Mouse (Mus musculus) forebrain, embryonic 10.5 days (tissue): Measurements from ENCODE around the gene Bud13. TPM values are rescaled to one million over a fixed set of nuclear protein-coding genes. Genes with fewer than 3 reads are reported as not detected.
"Not testable (repeated sequence)": the region's sequence is repeated elsewhere in the genome, so short reads cannot be mapped to it uniquely, and the experiment has no call there.

Experiments
- DNase-seq: peaks from one replicate; pipeline ENCODE4 v3.0.0-alpha.2; 2017; ENCODE audit warnings: low spot score; ENCODE audit errors: extremely low spot score
- H3K27ac ChIP-seq: fragments of 300-500 bp; sonication (generic); 2 replicates; pipeline ENCODE4 v1.5.1; 2016; ENCODE audit warnings: mild to moderate bottlenecking
- H3K27me3 ChIP-seq: fragments of 300-500 bp; sonication (generic); 2 replicates; pipeline ENCODE4 v1.6.1; 2016; ENCODE audit warnings: mild to moderate bottlenecking; ENCODE audit not compliant: poor library complexity, severe bottlenecking
- H3K36me3 ChIP-seq: fragments of 300-500 bp; sonication (generic); replicated peaks from 2 replicates; pipeline ENCODE4 v1.6.1; 2016; ENCODE audit warnings: mild to moderate bottlenecking, moderate library complexity
- H3K4me1 ChIP-seq: fragments of 300-500 bp; sonication (generic); 2 replicates; pipeline ENCODE4 v1.6.1; 2016
- H3K4me3 ChIP-seq: fragments of 300-500 bp; sonication (generic); 2 replicates; pipeline ENCODE4 v1.5.1; 2016; ENCODE audit warnings: mild to moderate bottlenecking, moderate library complexity
- H3K9me3 ChIP-seq: fragments of 300-500 bp; sonication (generic); 2 replicates; pipeline ENCODE4 v1.6.1; 2016; ENCODE audit warnings: mild to moderate bottlenecking, moderate library complexity
- WGBS: fragments of 180-500 bp; shearing (Covaris S2); methylation state at CpG from one replicate; pipeline ENCODE4 v1.1.7; 2016; 5-methylcytosine and 5-hydroxymethylcytosine counted together
- polyA plus RNA-seq: library from polyadenylated mRNA; unstranded; fragments of >200 nt; fragmentation: Nextera tagmentation; extraction: Ambion mirVana; gene quantifications from 2 replicates; pipeline ENCODE4 v1.2.1, GENCODE M21; 2016

Gene Bud13
- polyA plus RNA-seq, 1 experiment from 2014 or later, result 32.3 TPM

DNA sequence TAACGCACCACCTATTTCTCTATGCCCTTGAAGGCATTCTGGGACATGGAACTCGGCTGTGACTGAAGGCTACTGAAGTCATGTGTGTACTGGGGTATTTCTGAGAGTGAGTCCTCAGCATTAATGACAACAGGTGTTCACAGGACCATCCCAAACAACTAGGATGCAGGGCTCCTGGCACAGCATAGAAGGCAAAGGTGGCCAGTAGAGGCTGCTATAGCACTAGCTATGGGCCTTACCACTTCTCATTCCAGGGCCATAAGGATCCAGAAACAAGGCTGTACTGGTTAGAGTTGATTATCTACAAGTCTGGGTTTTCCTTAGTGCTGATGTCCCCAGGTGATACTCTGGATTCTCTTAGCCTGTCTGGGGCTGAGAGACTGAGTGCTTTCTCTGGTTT lies 32.1 kb downstream of the Bud13 start:
- Histone ChIP-seq H3K4me1 (peaks cover 32% of the 10 kb centered on the region), H3K36me3 (no peaks in the 10 kb centered on the region), H3K4me3 (no peak overlapping the region), H3K27ac (peak overlapping the region; percentile 82), H3K27me3 (peaks cover 27% of the 10 kb centered on the region), H3K9me3 (peaks cover 10% of the 10 kb centered on the region)
- WGBS, result 56% methylated on average over 2 of the region's 2 CpGs
- no peak for DNase-seq

GRCm38 (mm10) chr9:46315807-46316365 lies 33.1 kb downstream of the Bud13 start:
- WGBS, result 22% methylated on average over 11 of the region's 11 CpGs
- peak overlapping the region; percentile 30 for H3K4me3 ChIP-seq
- peak overlapping the region; percentile 82 for H3K27ac ChIP-seq
- peaks cover 18% of the 10 kb centered on the region for H3K27me3 ChIP-seq
- no peaks in the 10 kb centered on the region for H3K36me3 ChIP-seq
- peak; percentile 56 for DNase-seq
- peaks cover 32% of the 10 kb centered on the region for H3K4me1 ChIP-seq
- H3K9me3 ChIP-seq, result peaks cover 20% of the 10 kb centered on the region

DNA sequence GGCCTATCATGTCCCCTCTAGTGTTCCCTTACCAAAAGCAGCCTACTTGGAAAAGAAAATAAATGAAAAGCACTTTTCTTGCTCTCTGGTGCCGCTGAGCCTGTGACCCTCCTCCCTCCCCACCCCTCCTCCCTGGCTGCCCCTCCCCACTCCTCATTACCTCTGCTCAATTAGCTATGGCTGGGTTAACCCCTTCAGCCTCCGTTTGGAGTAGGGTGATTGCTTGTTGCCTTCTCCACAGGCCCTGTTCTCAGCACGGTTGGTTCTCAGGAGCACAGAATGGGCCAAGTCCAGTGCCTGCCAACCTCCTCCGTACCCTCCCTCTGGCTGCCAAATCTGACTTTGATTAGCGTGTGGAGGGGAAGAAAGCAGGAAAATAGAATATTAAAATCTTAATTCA lies 33.6 kb downstream of the Bud13 start:
- 14% methylated on average over 5 of the region's 5 CpGs for WGBS
- Histone ChIP-seq H3K4me3 (peak overlapping the region; percentile 30), H3K9me3 (peaks cover 20% of the 10 kb centered on the region), H3K27me3 (peaks cover 17% of the 10 kb centered on the region), H3K36me3 (no peaks in the 10 kb centered on the region), H3K27ac (peak overlapping the region; percentile 82), H3K4me1 (peaks cover 32% of the 10 kb centered on the region)
- peak; percentile 69 for DNase-seq

- 47% methylated on average over 8 of the region's 8 CpGs for WGBS
- Histone ChIP-seq H3K9me3 (peaks cover 20% of the 10 kb centered on the region), H3K27me3 (peaks cover 17% of the 10 kb centered on the region), H3K4me1 (peaks cover 32% of the 10 kb centered on the region), H3K27ac (peak overlapping the region; percentile 82), H3K36me3 (no peaks in the 10 kb centered on the region), H3K4me3 (peak overlapping the region; percentile 30; the same call in 1 of the 2 replicates)
- peak; percentile 38 for DNase-seq
Observed at GRCm38 (mm10) chr9:46316909-46317308, 34.1 kb downstream of the Bud13 start.

DNA sequence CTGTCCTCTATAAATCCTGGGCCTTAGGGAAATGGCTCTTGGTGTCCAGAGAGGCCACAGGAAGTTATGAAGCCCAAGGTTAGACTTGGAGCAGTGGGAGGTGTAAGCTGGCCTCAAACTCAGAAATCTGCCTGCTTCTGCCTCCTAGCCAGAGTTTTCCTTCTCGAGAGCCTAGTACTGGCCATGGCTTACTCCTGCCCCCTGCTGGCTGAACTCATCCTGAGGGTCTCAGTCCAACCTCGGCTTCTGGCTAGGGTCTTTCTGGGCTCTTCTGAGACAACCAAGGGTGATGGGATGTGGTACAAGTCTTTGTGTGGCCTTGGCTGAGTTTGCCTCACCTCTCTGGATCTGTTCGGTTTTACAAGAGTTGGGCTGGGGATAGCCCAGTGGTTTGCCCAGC lies 35.1 kb downstream of the Bud13 start:
- Histone ChIP-seq H3K36me3 (no peaks in the 10 kb centered on the region), H3K9me3 (peaks cover 20% of the 10 kb centered on the region), H3K4me1 (peaks cover 39% of the 10 kb centered on the region), H3K4me3 (no peak overlapping the region), H3K27me3 (peaks cover 21% of the 10 kb centered on the region), H3K27ac (no peak overlapping the region)
- DNase-seq, result no peak
- 87% methylated on average over 3 of the region's 3 CpGs for WGBS

- H3K4me1 ChIP-seq, result peaks cover 31% of the 10 kb centered on the region
Observed at GRCm38 (mm10) chr9:46319886-46320285, 37.1 kb downstream of the Bud13 start, which contains the start of gene 4931429L15Rik. Gene 4931429L15Rik, minus strand, starts transcription at chr9:46319986.

GRCm38 (mm10) chr9:46320461-46320860 lies 37.7 kb downstream of the Bud13 start:
- WGBS, result 85% methylated on average over 2 of the region's 2 CpGs
- H3K36me3 ChIP-seq, result no peaks in the 10 kb centered on the region
- peaks cover 30% of the 10 kb centered on the region for H3K4me1 ChIP-seq
- H3K27me3 ChIP-seq, result peaks cover 9% of the 10 kb centered on the region
- no peak overlapping the region for H3K4me3 ChIP-seq
- DNase-seq, result no peak
- no peak overlapping the region for H3K27ac ChIP-seq
- H3K9me3 ChIP-seq, result peaks cover 20% of the 10 kb centered on the region

More at GRCm38 (mm10) chr9:46319886-46320285, 37.1 kb downstream of the Bud13 start, which contains the start of gene 4931429L15Rik:
- not testable (repeated sequence) for H3K36me3 ChIP-seq, H3K27ac ChIP-seq, H3K27me3 ChIP-seq, DNase-seq, H3K4me3 ChIP-seq
- WGBS, result 83% methylated on average over 6 of the region's 6 CpGs
- H3K9me3 ChIP-seq, result peaks cover 20% of the 10 kb centered on the region

- WGBS, result 90% methylated on average over 11 of the region's 11 CpGs
- no peak overlapping the region for H3K4me3 ChIP-seq
- H3K4me1 ChIP-seq, result peaks cover 42% of the 10 kb centered on the region
- H3K36me3 ChIP-seq, result no peaks in the 10 kb centered on the region
- no peak for DNase-seq
- H3K27me3 ChIP-seq, result peaks cover 35% of the 10 kb centered on the region
- H3K27ac ChIP-seq, result no peak overlapping the region
- H3K9me3 ChIP-seq, result no peaks in the 10 kb centered on the region
Observed at GRCm38 (mm10) chr9:46326694-46327405, 44.0 kb downstream of the Bud13 start.

- peak; percentile 49 for DNase-seq
- H3K4me3 ChIP-seq, result peak overlapping the region; percentile 45
Observed at GRCm38 (mm10) chr9:46327706-46328571, 45.1 kb downstream of the Bud13 start.

GRCm38 (mm10) chr9:46328572-46329249 lies 45.9 kb downstream of the Bud13 start:
- 1% methylated on average over 30 of the region's 30 CpGs for WGBS
- Histone ChIP-seq H3K4me1 (peaks cover 36% of the 10 kb centered on the region), H3K27me3 (peaks cover 44% of the 10 kb centered on the region), H3K36me3 (no peaks in the 10 kb centered on the region), H3K27ac (peak overlapping the region; percentile 90), H3K4me3 (peak overlapping the region; percentile 45), H3K9me3 (no peaks in the 10 kb centered on the region)
- peak; percentile 86 for DNase-seq

More at GRCm38 (mm10) chr9:46327706-46328571, 45.1 kb downstream of the Bud13 start:
- Histone ChIP-seq H3K9me3 (no peaks in the 10 kb centered on the region), H3K27me3 (peaks cover 36% of the 10 kb centered on the region), H3K4me1 (peaks cover 36% of the 10 kb centered on the region), H3K36me3 (no peaks in the 10 kb centered on the region), H3K27ac (peak overlapping the region; percentile 90)
- WGBS, result 56% methylated on average over 25 of the region's 25 CpGs

DNA sequence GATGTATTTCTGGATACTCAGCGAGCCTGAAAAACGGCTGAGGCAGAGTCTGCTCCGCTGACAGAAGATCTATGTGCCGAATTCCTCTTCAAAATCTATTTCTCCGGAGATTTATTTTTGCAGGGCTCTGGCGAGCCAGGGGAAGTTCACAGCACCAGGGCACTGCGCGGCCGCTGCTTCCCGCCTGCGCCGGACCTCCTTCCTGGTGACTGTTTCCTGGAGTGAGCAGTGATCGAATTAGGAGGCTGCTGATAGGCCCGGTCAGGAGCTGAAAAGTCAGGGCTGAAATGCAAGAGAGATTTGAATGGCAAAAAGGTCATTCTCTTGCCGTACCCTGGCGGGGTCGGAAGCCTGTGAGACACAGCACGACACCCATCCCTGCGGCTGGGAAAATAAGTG lies 46.4 kb downstream of the Bud13 start:
- Histone ChIP-seq H3K36me3 (no peaks in the 10 kb centered on the region), H3K27me3 (peaks cover 49% of the 10 kb centered on the region), H3K4me1 (peaks cover 37% of the 10 kb centered on the region), H3K9me3 (no peaks in the 10 kb centered on the region), H3K27ac (peak overlapping the region; percentile 90), H3K4me3 (peak overlapping the region; percentile 45)
- 2% methylated on average over 19 of the region's 19 CpGs for WGBS
- DNase-seq, result peak; percentile 67
